Mouse (Mus musculus) heart, embryonic 11.5 days (tissue): ENCODE results near the gene Arpp19. TPM values are rescaled to one million over a fixed set of nuclear protein-coding genes. Genes with fewer than 3 reads are reported as not detected.

Experiments
- ATAC-seq: fragments of 200-750 bp; cut with Nextera tagmentation; replicated peaks from 2 replicates; pipeline ENCODE4 v1.8.0; 2017; ENCODE audit warnings: moderate library complexity; ENCODE audit not compliant: insufficient number of reproducible peaks, low FRiP score, low TSS enrichment
- H3K27ac ChIP-seq: fragments of 300-500 bp; sonication (generic); 2 replicates; pipeline ENCODE4 v1.5.1; 2014; ENCODE audit warnings: mild to moderate bottlenecking, low read depth, low read length
- H3K27me3 ChIP-seq: fragments of 300-500 bp; sonication (generic); 2 replicates; pipeline ENCODE4 v1.6.1; 2014; ENCODE audit warnings: mild to moderate bottlenecking, low read length, mixed read lengths; ENCODE audit not compliant: control insufficient read depth, insufficient read depth
- H3K36me3 ChIP-seq: fragments of 300-500 bp; sonication (generic); 2 replicates; pipeline ENCODE4 v1.6.1; 2014; ENCODE audit warnings: mild to moderate bottlenecking, low read length, moderate library complexity, mixed read lengths; ENCODE audit not compliant: control insufficient read depth, insufficient read depth
- H3K4me1 ChIP-seq: fragments of 300-500 bp; sonication (generic); 2 replicates; pipeline ENCODE4 v1.6.1; 2014; ENCODE audit warnings: low read length; ENCODE audit not compliant: control insufficient read depth, insufficient read depth
- H3K4me2 ChIP-seq: fragments of 300-500 bp; sonication (generic); 2 replicates; pipeline ENCODE4 v1.6.1; 2014; ENCODE audit warnings: mild to moderate bottlenecking, moderate library complexity
- H3K4me3 ChIP-seq: fragments of 300-500 bp; sonication (generic); 2 replicates; pipeline ENCODE4 v1.5.1; 2014; ENCODE audit warnings: low read depth, low read length
- H3K9ac ChIP-seq: fragments of 300-500 bp; sonication (generic); 2 replicates; pipeline ENCODE4 v1.6.1; 2014; ENCODE audit warnings: mild to moderate bottlenecking, low read depth, low read length, moderate library complexity
- H3K9me3 ChIP-seq: fragments of 300-500 bp; sonication (generic); replicated peaks from 2 replicates; pipeline ENCODE4 v1.6.1; 2016; ENCODE audit warnings: low read length; ENCODE audit not compliant: control insufficient read depth
- WGBS: fragments of 180-500 bp; shearing (Covaris S2); extraction: QIAGEN DNeasy Blood & Tissue Kit; methylation state at CpG from one replicate; pipeline ENCODE4 v1.1.7; 2014; ENCODE audit not compliant: insufficient replicate concordance; 5-methylcytosine and 5-hydroxymethylcytosine counted together
- polyA plus RNA-seq: library from polyadenylated mRNA; unstranded; fragments of >200 nt; fragmentation: Nextera tagmentation; extraction: Ambion mirVana; gene quantifications from 2 replicates; pipeline ENCODE4 v1.2.1, GENCODE M21; 2014

The Arpp19 gene
- polyA plus RNA-seq, 1 experiment from 2014 or later = 262 TPM

- Histone ChIP-seq H3K4me2 (no peak overlapping the region), H3K4me3 (no peak overlapping the region), H3K4me1 (peaks cover 5% of the 10 kb centered on the region), H3K27me3 (no peaks in the 10 kb centered on the region), H3K27ac (no peak overlapping the region), H3K9me3 (no peaks in the 10 kb centered on the region), H3K36me3 (peaks cover 3% of the 10 kb centered on the region), H3K9ac (no peak overlapping the region)
- ATAC-seq = no peak
- WGBS = 70% methylated on average over 6 of the region's 6 CpGs
Measured at GRCm38 (mm10) chr9:75025689-75026088, 11.7 kb upstream of the Arpp19 start.

GRCm38 (mm10) chr9:75032408-75032807 lies 5.0 kb upstream of the Arpp19 start:
- no peak for ATAC-seq
- no peak overlapping the region for H3K4me2 ChIP-seq
- H3K4me1 ChIP-seq = no peaks in the 10 kb centered on the region
- no peak overlapping the region for H3K27ac ChIP-seq
- H3K9me3 ChIP-seq = no peaks in the 10 kb centered on the region
- H3K9ac ChIP-seq = no peak overlapping the region
- H3K4me3 ChIP-seq = no peak overlapping the region
- H3K36me3 ChIP-seq = 0 out of 2 replicates have a peak, but pooled peaks cover 3% of the 10 kb centered on the region
- H3K27me3 ChIP-seq = no peaks in the 10 kb centered on the region
- WGBS = 79% methylated on average over 1 of the region's 1 CpGs

- H3K36me3 ChIP-seq = 0 out of 2 replicates have a peak, but pooled peaks cover 3% of the 10 kb centered on the region
- WGBS = 55% methylated on average over 7 of the region's 7 CpGs
- H3K9ac ChIP-seq = no peak overlapping the region
- no peaks in the 10 kb centered on the region for H3K9me3 ChIP-seq
- no peak overlapping the region for H3K4me2 ChIP-seq
- H3K4me1 ChIP-seq = no peaks in the 10 kb centered on the region
- ATAC-seq = no peak
- no peaks in the 10 kb centered on the region for H3K27me3 ChIP-seq
- no peak overlapping the region for H3K27ac ChIP-seq
- no peak overlapping the region for H3K4me3 ChIP-seq
Measured at GRCm38 (mm10) chr9:75033141-75033540, 4.3 kb upstream of the Arpp19 start.

GRCm38 (mm10) chr9:75034691-75035090 lies 2.7 kb upstream of the Arpp19 start:
- 0 out of 2 replicates have a peak, but pooled peaks cover 3% of the 10 kb centered on the region for H3K36me3 ChIP-seq
- ATAC-seq = no peak
- 24% methylated on average over 1 of the region's 1 CpGs for WGBS

GRCm38 (mm10) chr9:75035944-75036343 lies 1.5 kb upstream of the Arpp19 start:
- H3K27ac ChIP-seq = no peak overlapping the region

More at GRCm38 (mm10) chr9:75034691-75035090, 2.7 kb upstream of the Arpp19 start:
- H3K4me2 ChIP-seq = no peak overlapping the region
- peaks cover 7% of the 10 kb centered on the region for H3K4me1 ChIP-seq
- H3K9me3 ChIP-seq = no peaks in the 10 kb centered on the region
- no peak overlapping the region for H3K27ac ChIP-seq
- no peaks in the 10 kb centered on the region for H3K27me3 ChIP-seq
- no peak overlapping the region for H3K4me3 ChIP-seq
- H3K9ac ChIP-seq = no peak overlapping the region

GRCm38 (mm10) chr9:75038357-75038688 lies 909 bp downstream of the Arpp19 start:
- ATAC-seq = no peak
- H3K9ac ChIP-seq = peak overlapping the region; percentile 97
- H3K36me3 ChIP-seq = no peaks in the 10 kb centered on the region
- no peaks in the 10 kb centered on the region for H3K27me3 ChIP-seq
- H3K4me2 ChIP-seq = peak overlapping the region; percentile 65
- peak overlapping the region; percentile 95 for H3K4me3 ChIP-seq
- 1% methylated on average over 10 of the region's 10 CpGs for WGBS
- 0 out of 2 replicates have a peak overlapping the region, but pooled peaks have one; percentile 31 for H3K27ac ChIP-seq
- H3K9me3 ChIP-seq = no peaks in the 10 kb centered on the region
- peaks cover 7% of the 10 kb centered on the region for H3K4me1 ChIP-seq

More at GRCm38 (mm10) chr9:75035944-75036343, 1.5 kb upstream of the Arpp19 start:
- WGBS = 66% methylated on average over 4 of the region's 4 CpGs
- peaks cover 7% of the 10 kb centered on the region for H3K4me1 ChIP-seq
- H3K4me3 ChIP-seq = no peak overlapping the region
- no peak for ATAC-seq
- no peaks in the 10 kb centered on the region for H3K27me3 ChIP-seq
- H3K9ac ChIP-seq = no peak overlapping the region
- no peaks in the 10 kb centered on the region for H3K9me3 ChIP-seq
- H3K36me3 ChIP-seq = 0 out of 2 replicates have a peak, but pooled peaks cover 3% of the 10 kb centered on the region
- H3K4me2 ChIP-seq = no peak overlapping the region

- Histone ChIP-seq H3K9me3 (no peaks in the 10 kb centered on the region), H3K9ac (no peak overlapping the region), H3K4me2 (no peak overlapping the region), H3K36me3 (no peaks in the 10 kb centered on the region), H3K4me3 (no peak overlapping the region), H3K27me3 (no peaks in the 10 kb centered on the region), H3K27ac (no peak overlapping the region), H3K4me1 (peaks cover 7% of the 10 kb centered on the region)
- 86% methylated on average over 2 of the region's 2 CpGs for WGBS
- no peak for ATAC-seq
Measured at GRCm38 (mm10) chr9:75040566-75040965, 3.2 kb downstream of the Arpp19 start.

- H3K27me3 ChIP-seq = no peaks in the 10 kb centered on the region
- 81% methylated on average over 2 of the region's 2 CpGs for WGBS
Measured at GRCm38 (mm10) chr9:75041840-75042525, 4.6 kb downstream of the Arpp19 start.

GRCm38 (mm10) chr9:75043191-75043590 lies 5.8 kb downstream of the Arpp19 start:
- H3K4me2 ChIP-seq = no peak overlapping the region
- no peak for ATAC-seq
- H3K36me3 ChIP-seq = no peaks in the 10 kb centered on the region
- peaks cover 7% of the 10 kb centered on the region for H3K4me1 ChIP-seq
- H3K27me3 ChIP-seq = no peaks in the 10 kb centered on the region
- H3K9me3 ChIP-seq = no peaks in the 10 kb centered on the region
- H3K9ac ChIP-seq = no peak overlapping the region
- H3K4me3 ChIP-seq = no peak overlapping the region
- WGBS = 92% methylated on average over 2 of the region's 2 CpGs
- H3K27ac ChIP-seq = no peak overlapping the region

More at GRCm38 (mm10) chr9:75041840-75042525, 4.6 kb downstream of the Arpp19 start:
- no peak overlapping the region for H3K4me3 ChIP-seq
- H3K4me1 ChIP-seq = peaks cover 7% of the 10 kb centered on the region
- no peak overlapping the region for H3K27ac ChIP-seq
- no peak for ATAC-seq
- no peaks in the 10 kb centered on the region for H3K9me3 ChIP-seq
- no peak overlapping the region for H3K9ac ChIP-seq
- H3K4me2 ChIP-seq = no peak overlapping the region
- H3K36me3 ChIP-seq = no peaks in the 10 kb centered on the region
